Mouse (Mus musculus) heart, embryonic 11.5 days (tissue): ENCODE measurements around the gene Styk1. TPM values are rescaled to one million over a fixed set of nuclear protein-coding genes. Genes with fewer than 3 reads are reported as not detected.

Experiments used
- ATAC-seq: fragments of 200-750 bp; cut with Nextera tagmentation; replicated peaks from 2 replicates; pipeline ENCODE4 v1.8.0; 2017; ENCODE audit warnings: moderate library complexity; ENCODE audit not compliant: insufficient number of reproducible peaks, low FRiP score, low TSS enrichment
- H3K27ac ChIP-seq: fragments of 300-500 bp; sonication (generic); 2 replicates; pipeline ENCODE4 v1.5.1; 2014; ENCODE audit warnings: mild to moderate bottlenecking, low read depth, low read length
- H3K27me3 ChIP-seq: fragments of 300-500 bp; sonication (generic); 2 replicates; pipeline ENCODE4 v1.6.1; 2014; ENCODE audit warnings: mild to moderate bottlenecking, low read length, mixed read lengths; ENCODE audit not compliant: control insufficient read depth, insufficient read depth
- H3K36me3 ChIP-seq: fragments of 300-500 bp; sonication (generic); 2 replicates; pipeline ENCODE4 v1.6.1; 2014; ENCODE audit warnings: mild to moderate bottlenecking, low read length, moderate library complexity, mixed read lengths; ENCODE audit not compliant: control insufficient read depth, insufficient read depth
- H3K4me1 ChIP-seq: fragments of 300-500 bp; sonication (generic); 2 replicates; pipeline ENCODE4 v1.6.1; 2014; ENCODE audit warnings: low read length; ENCODE audit not compliant: control insufficient read depth, insufficient read depth
- H3K4me2 ChIP-seq: fragments of 300-500 bp; sonication (generic); 2 replicates; pipeline ENCODE4 v1.6.1; 2014; ENCODE audit warnings: mild to moderate bottlenecking, moderate library complexity
- H3K4me3 ChIP-seq: fragments of 300-500 bp; sonication (generic); 2 replicates; pipeline ENCODE4 v1.5.1; 2014; ENCODE audit warnings: low read depth, low read length
- H3K9ac ChIP-seq: fragments of 300-500 bp; sonication (generic); 2 replicates; pipeline ENCODE4 v1.6.1; 2014; ENCODE audit warnings: mild to moderate bottlenecking, low read depth, low read length, moderate library complexity
- H3K9me3 ChIP-seq: fragments of 300-500 bp; sonication (generic); replicated peaks from 2 replicates; pipeline ENCODE4 v1.6.1; 2016; ENCODE audit warnings: low read length; ENCODE audit not compliant: control insufficient read depth
- WGBS: fragments of 180-500 bp; shearing (Covaris S2); extraction: QIAGEN DNeasy Blood & Tissue Kit; methylation state at CpG from one replicate; pipeline ENCODE4 v1.1.7; 2014; ENCODE audit not compliant: insufficient replicate concordance; 5-methylcytosine and 5-hydroxymethylcytosine counted together
- polyA plus RNA-seq: library from polyadenylated mRNA; unstranded; fragments of >200 nt; fragmentation: Nextera tagmentation; extraction: Ambion mirVana; gene quantifications from 2 replicates; pipeline ENCODE4 v1.2.1, GENCODE M21; 2014

The Styk1 gene
- 0.73 and 0.94 TPM in 2 replicates for polyA plus RNA-seq

DNA sequence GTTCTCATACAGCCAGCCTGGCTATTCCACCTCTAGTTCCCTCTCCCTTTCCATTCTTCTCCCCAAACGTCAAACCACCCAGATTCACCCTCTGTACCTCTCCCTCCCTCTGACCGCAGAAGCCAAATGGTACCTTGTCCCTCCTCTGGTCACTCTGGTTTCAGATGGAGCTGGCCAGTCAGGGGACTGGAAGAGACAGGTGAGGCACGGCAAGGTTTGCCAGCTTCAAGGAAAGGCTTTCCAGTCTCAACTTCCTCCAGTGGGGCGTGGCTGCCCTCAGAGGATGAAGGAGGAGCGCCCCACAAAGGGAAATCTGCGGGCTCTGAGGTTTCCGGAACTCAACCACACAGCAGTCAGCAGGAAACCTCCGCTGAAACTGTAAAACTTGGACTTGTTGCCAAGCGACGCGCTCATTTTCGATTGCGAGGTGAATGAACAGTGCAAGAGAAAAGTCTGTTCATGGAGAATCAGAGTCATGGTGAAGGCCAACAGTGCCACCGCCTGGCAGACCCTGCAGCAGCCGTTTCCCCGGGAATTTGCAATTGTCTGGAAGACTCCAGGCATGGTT is at the start of gene Styk1:
Gene Styk1 (minus strand): TSS at position 246 of the 568 bp plus-strand sequence.
- ATAC-seq: peak; percentile 69
- WGBS: 3% methylated on average over 16 of the region's 16 CpGs

DNA sequence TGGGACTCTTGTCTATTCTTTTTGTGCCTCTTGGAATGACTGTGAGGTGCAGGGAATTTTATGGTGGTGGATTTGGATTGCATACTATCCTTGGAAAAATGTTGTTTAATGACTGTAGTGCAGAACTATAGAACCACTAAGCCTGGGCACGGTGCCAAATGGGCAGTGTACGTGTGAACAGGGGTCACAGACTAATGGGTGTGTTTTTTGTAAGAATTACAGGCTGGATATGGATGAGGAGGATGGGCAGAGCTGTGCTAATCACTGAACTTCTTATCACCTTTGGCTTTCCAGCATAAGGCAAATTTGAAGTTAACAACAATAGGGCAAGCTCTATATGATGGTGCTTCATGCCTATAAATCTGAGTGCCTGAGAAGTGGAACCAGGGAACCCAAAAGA is 49.6 kb upstream of the Styk1 start:
- ATAC-seq: no peak
- 57% methylated on average over 2 of the region's 2 CpGs for WGBS
- no peak overlapping the region for H3K9ac ChIP-seq

More for the DNA sequence above, at the start of gene Styk1:
- Histone ChIP-seq H3K9me3 (no peaks in the 10 kb centered on the region), H3K4me3 (peak within 1 kb of the TSS; percentile 40), H3K9ac (peak within 1 kb of the TSS; percentile 63), H3K4me1 (no peaks in the 10 kb centered on the region), H3K27me3 (no peaks in the 10 kb centered on the region), H3K27ac (no peak within 1 kb of the TSS), H3K4me2 (peak within 1 kb of the TSS; percentile 80), H3K36me3 (no peaks in the 10 kb centered on the region)

DNA sequence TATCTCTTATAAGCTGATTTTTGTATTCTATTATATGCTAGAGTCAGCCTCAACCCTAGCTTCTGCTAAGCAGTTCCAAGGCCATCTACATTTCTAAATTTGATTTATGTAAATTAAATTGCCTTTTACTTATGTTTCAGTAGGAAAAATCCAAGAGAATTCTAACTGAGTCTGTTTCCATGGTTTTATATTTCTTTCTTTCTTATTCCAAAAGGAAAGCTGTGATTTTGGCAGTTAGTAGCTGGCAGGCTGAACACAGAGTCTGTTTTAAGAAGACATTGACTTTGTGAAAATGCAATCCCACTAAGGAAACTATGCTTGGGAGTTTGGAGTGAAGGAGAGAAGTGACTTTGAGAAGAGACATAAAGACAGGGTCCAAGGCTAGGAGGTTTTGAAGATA is 49.2 kb upstream of the Styk1 start:
- no peak overlapping the region for H3K4me3 ChIP-seq

More for the DNA sequence above, 49.6 kb upstream of the Styk1 start:
- H3K36me3 ChIP-seq: no peaks in the 10 kb centered on the region
- no peak overlapping the region for H3K4me2 ChIP-seq
- no peak overlapping the region for H3K27ac ChIP-seq
- no peaks in the 10 kb centered on the region for H3K27me3 ChIP-seq
- no peaks in the 10 kb centered on the region for H3K9me3 ChIP-seq
- H3K4me1 ChIP-seq: no peaks in the 10 kb centered on the region
- H3K4me3 ChIP-seq: no peak overlapping the region

DNA sequence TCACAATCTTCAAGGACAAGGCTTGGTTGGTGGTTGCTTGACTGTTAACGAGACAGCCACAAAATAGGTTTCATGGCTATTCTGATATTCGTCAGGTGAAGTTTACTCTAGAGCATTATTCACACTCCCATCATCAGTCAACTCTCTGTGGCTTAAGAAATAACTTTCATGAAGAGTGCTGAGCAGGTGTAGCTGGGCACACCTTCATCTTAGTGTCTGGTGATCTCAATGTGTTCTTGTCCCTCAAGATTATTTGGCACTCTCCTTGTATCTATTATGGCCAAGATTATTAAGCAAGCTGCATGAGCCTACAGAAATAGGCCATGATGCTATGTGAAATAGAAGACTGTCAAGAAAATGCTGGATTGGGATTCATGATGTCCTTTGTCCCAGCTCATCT is 47.9 kb upstream of the Styk1 start:
- no peak for ATAC-seq
- Histone ChIP-seq H3K9ac (no peak overlapping the region), H3K27me3 (no peaks in the 10 kb centered on the region), H3K4me2 (no peak overlapping the region), H3K36me3 (no peaks in the 10 kb centered on the region), H3K4me3 (no peak overlapping the region), H3K27ac (no peak overlapping the region), H3K9me3 (no peaks in the 10 kb centered on the region), H3K4me1 (no peaks in the 10 kb centered on the region)
- WGBS: 95% methylated on average over 2 of the region's 2 CpGs

More for the DNA sequence above, 49.2 kb upstream of the Styk1 start:
- no peaks in the 10 kb centered on the region for H3K9me3 ChIP-seq
- no peak overlapping the region for H3K9ac ChIP-seq
- no peaks in the 10 kb centered on the region for H3K4me1 ChIP-seq
- no peak overlapping the region for H3K27ac ChIP-seq
- ATAC-seq: no peak
- H3K36me3 ChIP-seq: no peaks in the 10 kb centered on the region
- H3K27me3 ChIP-seq: no peaks in the 10 kb centered on the region
- H3K4me2 ChIP-seq: no peak overlapping the region

DNA sequence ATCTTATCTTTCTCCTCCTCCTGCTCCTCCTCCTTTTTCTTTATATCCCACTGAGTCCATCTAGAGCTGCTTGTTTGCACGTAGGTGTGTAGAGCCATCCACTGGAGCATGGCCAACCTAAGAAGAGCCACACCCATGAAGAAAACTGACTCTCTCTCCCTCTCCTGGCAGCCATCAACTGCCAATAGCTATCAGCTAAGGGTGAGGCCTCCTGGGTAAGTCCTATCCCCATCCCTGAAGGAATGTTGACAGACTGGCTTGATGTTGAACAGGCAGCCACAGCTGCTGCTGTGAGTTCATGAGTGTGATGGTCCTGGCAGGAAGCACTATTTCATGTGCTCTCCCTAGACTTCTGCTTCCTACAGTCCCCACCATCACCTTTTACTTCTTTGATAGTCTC is 43.3 kb upstream of the Styk1 start:
- 15% methylated on average over 1 of the region's 1 CpGs for WGBS
- no peak; the same call in 1 of the 2 replicates for ATAC-seq
- Histone ChIP-seq H3K4me2 (no peak overlapping the region), H3K9me3 (no peaks in the 10 kb centered on the region), H3K4me1 (no peaks in the 10 kb centered on the region), H3K9ac (no peak overlapping the region), H3K36me3 (no peaks in the 10 kb centered on the region), H3K4me3 (no peak overlapping the region), H3K27me3 (no peaks in the 10 kb centered on the region), H3K27ac (no peak overlapping the region)

DNA sequence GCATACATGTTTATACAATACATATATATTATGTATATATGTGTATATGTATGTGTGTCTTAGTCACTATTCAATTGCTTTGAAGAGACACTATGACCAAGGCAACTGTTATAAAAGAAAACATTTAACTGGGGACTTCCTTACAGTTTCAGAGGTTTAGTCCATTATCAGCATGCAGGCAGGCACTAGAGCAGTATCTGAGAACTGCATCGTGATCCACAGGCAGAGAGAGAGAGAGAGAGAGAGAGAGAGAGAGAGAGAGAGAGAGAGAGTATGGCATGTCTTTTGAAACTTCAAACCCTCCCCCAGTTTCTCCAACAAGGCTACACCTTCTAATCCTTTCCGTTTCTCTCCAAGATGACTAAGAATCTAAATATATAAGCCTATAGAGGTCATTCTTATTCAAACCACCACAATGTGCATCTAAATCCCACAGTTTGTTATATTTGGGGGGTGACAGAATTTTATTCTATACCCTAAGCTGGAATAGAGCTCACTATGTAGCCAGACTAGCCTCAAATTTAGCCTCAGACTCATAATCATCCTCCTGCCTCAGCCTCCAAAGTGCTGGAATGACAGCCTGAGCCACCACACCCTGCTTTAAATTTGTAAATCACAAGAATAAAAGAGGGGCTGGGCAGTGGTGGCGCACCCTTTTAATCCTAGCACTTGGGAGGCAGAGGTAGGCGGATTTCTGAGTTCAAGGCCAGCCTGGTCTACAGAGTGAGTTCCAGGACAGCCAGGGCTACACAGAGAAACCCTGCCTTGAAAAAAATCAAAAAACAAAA is 40.7 kb upstream of the Styk1 start:
- 55% methylated on average over 4 of the region's 4 CpGs for WGBS
- no peak for ATAC-seq
- Histone ChIP-seq H3K27ac (no peak overlapping the region), H3K27me3 (no peaks in the 10 kb centered on the region), H3K36me3 (no peaks in the 10 kb centered on the region), H3K9ac (no peak overlapping the region), H3K4me1 (no peaks in the 10 kb centered on the region), H3K4me2 (no peak overlapping the region), H3K4me3 (no peak overlapping the region), H3K9me3 (no peaks in the 10 kb centered on the region)

DNA sequence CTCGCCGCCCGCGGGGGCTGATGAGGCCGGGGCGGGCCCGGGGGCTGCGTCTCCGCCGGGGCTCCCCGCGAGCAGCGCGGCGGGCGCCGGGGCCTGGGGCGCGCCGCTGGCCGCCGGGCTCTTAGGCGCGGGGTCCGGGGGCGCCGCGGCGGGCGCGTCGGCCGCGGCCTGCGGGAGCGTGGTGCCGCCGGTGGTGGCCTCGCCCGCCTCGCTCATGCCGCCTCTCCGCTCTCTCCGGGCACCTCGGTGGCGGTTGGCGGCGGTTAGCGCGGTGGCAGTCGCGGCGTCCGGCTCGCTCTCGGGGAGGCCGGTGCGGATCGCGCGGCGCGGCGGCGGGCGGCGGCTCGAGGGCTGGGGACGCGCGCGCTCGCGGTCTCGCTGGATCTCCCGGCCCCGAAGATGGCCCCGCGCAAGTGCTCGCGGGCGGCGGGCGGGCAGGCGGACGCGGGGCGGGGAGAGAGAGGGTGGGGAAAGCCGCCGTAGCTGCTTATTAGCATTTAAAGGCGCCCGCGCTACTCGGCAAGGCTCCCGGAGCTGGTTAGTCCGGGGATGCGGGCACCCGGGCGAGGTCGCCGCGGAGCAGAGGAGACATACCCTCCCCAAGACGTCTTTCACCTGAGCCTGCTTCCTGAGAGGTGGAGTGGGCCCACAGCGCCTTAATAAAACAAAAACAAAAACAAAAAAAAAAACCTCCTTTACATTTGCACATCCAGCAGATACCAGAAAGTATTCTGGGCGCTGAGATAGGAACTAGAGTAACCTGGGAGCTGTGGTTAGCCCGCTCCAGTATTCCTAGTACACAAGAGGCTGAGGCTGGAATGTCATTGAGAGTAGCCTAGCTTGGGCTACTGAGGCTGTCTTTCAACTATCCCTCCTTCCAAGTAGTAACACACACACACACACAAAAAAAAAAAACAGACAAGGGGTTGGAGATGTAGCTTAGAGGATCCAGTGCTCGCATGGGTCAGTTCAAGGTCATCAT is 34.9 kb upstream of the Styk1 start, which contains the start of gene Ybx3:
Gene Ybx3 (minus strand): TSS at position 437 of the 982 bp plus-strand sequence.
- ATAC-seq: peak; percentile 95
- WGBS: under 1% methylated on average over 77 of the region's 107 CpGs
- no peaks in the 10 kb centered on the region for H3K27me3 ChIP-seq

More for the DNA sequence above, 34.9 kb upstream of the Styk1 start, which contains the start of gene Ybx3:
- H3K4me1 ChIP-seq: peaks cover 14% of the 10 kb centered on the region
- no peaks in the 10 kb centered on the region for H3K9me3 ChIP-seq
- H3K36me3 ChIP-seq: no peaks in the 10 kb centered on the region
- peak within 1 kb of the TSS; percentile 81 for H3K4me3 ChIP-seq
- H3K27ac ChIP-seq: peak within 1 kb of the TSS; percentile 90
- H3K4me2 ChIP-seq: peak within 1 kb of the TSS; percentile 91
- peak within 1 kb of the TSS; percentile 92 for H3K9ac ChIP-seq
